In genomic region chr2:152741153-152742041, GRCm38 (mm10) we compare ENCODE assay signal across 2 mouse cellular contexts.
A peak's percentile ranks its signal among the peaks of the same experiment; 100 is the strongest.
TF ChIP-seq lines count a peak whose summit lies in the region.

No protein-coding gene starts in this region.

TF ChIP-seq in C2C12, 6 proteins besides CTCF, POLR2A, EP300 and RAD21 (continued from another document):
- TF ChIP-seq MYOD1 (IDR thresholded peaks at IDR 0.05; ENCODE audit: control insufficient read depth, insufficient read length, low read depth) = no peak
- TF ChIP-seq MAX (IDR thresholded peaks at IDR 0.05) = peak; percentile 35
- TF ChIP-seq MYOG (IDR thresholded peaks at IDR 0.05; ENCODE audit: control insufficient read depth, extremely low read depth, insufficient read length) = no peak
TF ChIP-seq in C2C12: peak in this region for 3.

TF ChIP-seq in MEL, 35 proteins besides CTCF, POLR2A, EP300 and RAD21 (continued from another document):
- TF ChIP-seq KAT2A (conservative IDR thresholded peaks at IDR 0.05; ENCODE audit: low read depth, low read length) (no peak), CHD1 (IDR thresholded peaks at IDR 0.05; ENCODE audit: low read depth, low read length) (peak; percentile 93; the same call in 1 of the 2 replicates), SMC3 (IDR thresholded peaks at IDR 0.05; ENCODE audit: low read depth, low read length) (no peak), HCFC1 (IDR thresholded peaks at IDR 0.05; ENCODE audit: low read depth, low read length) (peak; percentile 57; the same call in 1 of the 2 replicates), SIN3A (IDR thresholded peaks at IDR 0.05; ENCODE audit: low read length) (peak; percentile 85), TAL1 (IDR thresholded peaks at IDR 0.05; ENCODE audit: low read length) (peak; percentile 71), CHD2 (IDR thresholded peaks at IDR 0.05; ENCODE audit: low read length) (peak; percentile 18; the same call in 1 of the 2 replicates), ZNF384 (IDR thresholded peaks at IDR 0.05; ENCODE audit: low read depth, low read length) (peak; percentile 29; the same call in 1 of the 2 replicates), E2F4 (IDR thresholded peaks at IDR 0.05; ENCODE audit: borderline replicate concordance, low read depth, low read length) (no peak), NRF1 (IDR thresholded peaks at IDR 0.05; ENCODE audit: insufficient read depth, low read depth, low read length, poor library complexity, severe bottlenecking) (no peak), GATA1 (IDR thresholded peaks at IDR 0.05; ENCODE audit: low read depth, low read length) (peak; percentile 57; the same call in 1 of the 2 replicates), USF1 (IDR thresholded peaks at IDR 0.05; ENCODE audit: low read depth, low read length) (no peak), MAFK (IDR thresholded peaks at IDR 0.05; ENCODE audit: borderline replicate concordance, low read depth, low read length) (no peak), ZKSCAN1 (IDR thresholded peaks at IDR 0.05; ENCODE audit: low read depth, low read length) (no peak), UBTF (IDR thresholded peaks at IDR 0.05; ENCODE audit: borderline replicate concordance, insufficient read depth, low read depth, low read length) (no peak), ETS1 (IDR thresholded peaks at IDR 0.05; ENCODE audit: low read depth, low read length) (peak; percentile 78), JUND (IDR thresholded peaks at IDR 0.05; ENCODE audit: low read depth, low read length) (no peak), MYB (IDR thresholded peaks at IDR 0.05; ENCODE audit: low read depth, low read length) (no peak; the same call in 1 of the 2 replicates), MXI1 (IDR thresholded peaks at IDR 0.05; ENCODE audit: low read depth, low read length) (peak; percentile 69), BHLHE40 (IDR thresholded peaks at IDR 0.05; ENCODE audit: borderline replicate concordance, low read depth, low read length) (peak; percentile 4; the same call in 1 of the 2 replicates), ELF1 (IDR thresholded peaks at IDR 0.05; ENCODE audit: low read depth, low read length) (peak; percentile 65; the same call in 1 of the 2 replicates), ZC3H11A (IDR thresholded peaks at IDR 0.05; ENCODE audit: low read depth, low read length) (no peak), RCOR1 (IDR thresholded peaks at IDR 0.05; ENCODE audit: low read depth, low read length) (peak; percentile 66; the same call in 1 of the 2 replicates), TCF12 (IDR thresholded peaks at IDR 0.05; ENCODE audit: low read depth, low read length) (peak; percentile 33; the same call in 1 of the 2 replicates), USF2 (IDR thresholded peaks at IDR 0.05; ENCODE audit: borderline replicate concordance in 1 of 2, insufficient read depth in 1 of 2, low read depth in 1 of 2, low read length in 2 of 2) (no peak), MAZ (IDR thresholded peaks at IDR 0.05; ENCODE audit: low read depth, low read length) (peak; percentile 94)
